Mouse (Mus musculus): ENCODE measurements around the gene Pou3f3.

The Pou3f3 gene

DNA sequence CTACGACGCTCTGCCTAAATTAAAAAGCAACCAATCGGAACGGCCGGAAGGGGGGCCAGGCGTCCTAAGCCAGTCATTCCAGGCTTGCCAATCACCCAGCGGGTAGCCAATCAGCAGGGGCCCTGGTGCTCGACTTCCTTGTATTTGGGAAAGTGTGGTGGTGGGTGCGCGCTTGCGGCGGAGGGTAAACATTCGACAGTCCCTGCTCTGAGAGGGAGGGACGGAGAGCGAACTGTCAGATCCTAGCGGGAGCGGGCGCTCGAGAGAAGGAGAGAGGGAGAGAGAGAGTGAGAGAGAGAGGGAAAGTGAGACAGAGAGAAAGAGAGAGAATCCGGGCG lies at the start of gene Pou3f3:
Gene Pou3f3, plus strand, starts transcription at position 191 of the 338 bp plus-strand sequence.
- DNase-seq (ENCODE audit: low read depth, low spot score), result peak; percentile 96

DNA sequence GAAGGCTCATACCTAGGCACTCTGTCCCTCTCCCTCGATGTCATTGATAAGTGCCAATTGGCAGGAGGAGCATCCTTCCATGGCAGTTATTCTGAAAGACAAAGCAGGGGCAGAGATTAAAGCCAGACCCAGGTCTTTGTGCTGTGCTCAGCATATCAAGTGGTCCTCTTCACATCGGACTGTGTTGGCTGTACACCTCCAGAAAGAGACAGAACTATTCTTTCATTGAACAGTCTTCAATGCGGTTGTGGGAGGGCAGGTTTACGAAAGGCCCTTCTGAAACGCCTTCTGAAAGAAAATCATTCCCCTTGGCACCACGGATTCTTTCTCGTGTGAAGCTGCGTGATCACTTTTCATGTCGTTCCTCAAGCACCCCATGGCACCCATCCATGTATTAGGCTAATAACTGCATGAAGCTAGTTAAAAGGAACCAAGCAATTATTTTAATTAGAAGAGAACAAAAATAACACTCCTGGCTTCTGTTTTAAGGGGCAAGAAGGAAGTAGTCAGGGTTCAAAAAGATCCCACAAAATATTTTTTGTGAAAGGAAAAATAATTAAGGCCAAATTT lies 47.1 kb upstream of the Pou3f3 start:
- DNase-seq (ENCODE audit: low read depth, low spot score), result no peak

GRCm38 (mm10) chr1:42651461-42651860 lies 44.1 kb upstream of the Pou3f3 start:
- no peak for DNase-seq (ENCODE audit: low read depth, low spot score)

GRCm38 (mm10) chr1:42667546-42667945 lies 28.0 kb upstream of the Pou3f3 start:
- no peak for DNase-seq (ENCODE audit: low read depth, low spot score)

- DNase-seq (ENCODE audit: low read depth, low spot score), result no peak
Observed at GRCm38 (mm10) chr1:42680673-42681072, 14.9 kb upstream of the Pou3f3 start.

GRCm38 (mm10) chr1:42681762-42682161 lies 13.8 kb upstream of the Pou3f3 start:
- DNase-seq (ENCODE audit: low read depth, low spot score), result no peak

- DNase-seq (ENCODE audit: low read depth, low spot score), result no peak
Observed at GRCm38 (mm10) chr1:42683861-42684260, 11.7 kb upstream of the Pou3f3 start.

- DNase-seq (ENCODE audit: low read depth, low spot score), result peak; percentile 26
Observed at GRCm38 (mm10) chr1:42684345-42684744, 11.2 kb upstream of the Pou3f3 start.

- DNase-seq (ENCODE audit: low read depth, low spot score), result peak; percentile 54
Observed at GRCm38 (mm10) chr1:42684783-42685182, 10.8 kb upstream of the Pou3f3 start.

- DNase-seq (ENCODE audit: low read depth, low spot score), result no peak
Observed at GRCm38 (mm10) chr1:42685321-42685960, 10.1 kb upstream of the Pou3f3 start.

- peak; percentile 58 for DNase-seq (ENCODE audit: low read depth, low spot score)
Observed at GRCm38 (mm10) chr1:42686194-42687131, 9.1 kb upstream of the Pou3f3 start.

GRCm38 (mm10) chr1:42687271-42687670 lies 8.3 kb upstream of the Pou3f3 start:
- no peak for DNase-seq (ENCODE audit: low read depth, low spot score)

GRCm38 (mm10) chr1:42687756-42688540 lies 7.6 kb upstream of the Pou3f3 start:
- no peak for DNase-seq (ENCODE audit: low read depth, low spot score)

DNA sequence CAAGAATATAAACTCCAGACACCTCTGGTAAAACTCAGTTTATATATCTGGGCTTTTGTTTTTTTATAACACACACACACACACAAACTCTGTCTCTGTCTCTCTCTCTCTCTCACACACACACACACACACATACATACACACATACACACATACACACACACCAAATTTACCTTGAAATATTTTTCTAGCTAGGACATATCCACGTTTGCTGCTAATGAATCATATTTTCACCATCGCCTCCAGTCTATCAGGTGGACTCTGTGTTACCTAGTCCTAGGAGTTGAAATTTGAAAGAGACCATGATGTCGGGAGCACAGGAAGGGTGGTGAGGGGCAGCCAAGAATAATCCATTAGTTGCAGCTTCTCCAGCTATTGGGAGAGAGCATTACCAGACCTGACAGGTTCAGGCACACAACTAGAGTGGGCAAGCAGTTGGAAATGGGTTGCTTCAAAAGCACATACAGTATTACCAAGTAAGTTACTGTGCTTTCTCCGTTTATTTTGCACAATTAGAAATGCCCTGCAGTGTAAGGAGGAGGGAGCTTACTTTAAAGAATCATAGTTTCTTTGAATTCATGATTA lies 6.9 kb upstream of the Pou3f3 start:
- DNase-seq (ENCODE audit: low read depth, low spot score), result no peak

- no peak for DNase-seq (ENCODE audit: low read depth, low spot score)
Observed at GRCm38 (mm10) chr1:42690024-42690575, 5.5 kb upstream of the Pou3f3 start.

- DNase-seq (ENCODE audit: low read depth, low spot score), result peak; percentile 72
Observed at GRCm38 (mm10) chr1:42691202-42692170, 4.1 kb upstream of the Pou3f3 start.

GRCm38 (mm10) chr1:42692221-42692620 lies 3.3 kb upstream of the Pou3f3 start:
- no peak for DNase-seq (ENCODE audit: low read depth, low spot score)

DNA sequence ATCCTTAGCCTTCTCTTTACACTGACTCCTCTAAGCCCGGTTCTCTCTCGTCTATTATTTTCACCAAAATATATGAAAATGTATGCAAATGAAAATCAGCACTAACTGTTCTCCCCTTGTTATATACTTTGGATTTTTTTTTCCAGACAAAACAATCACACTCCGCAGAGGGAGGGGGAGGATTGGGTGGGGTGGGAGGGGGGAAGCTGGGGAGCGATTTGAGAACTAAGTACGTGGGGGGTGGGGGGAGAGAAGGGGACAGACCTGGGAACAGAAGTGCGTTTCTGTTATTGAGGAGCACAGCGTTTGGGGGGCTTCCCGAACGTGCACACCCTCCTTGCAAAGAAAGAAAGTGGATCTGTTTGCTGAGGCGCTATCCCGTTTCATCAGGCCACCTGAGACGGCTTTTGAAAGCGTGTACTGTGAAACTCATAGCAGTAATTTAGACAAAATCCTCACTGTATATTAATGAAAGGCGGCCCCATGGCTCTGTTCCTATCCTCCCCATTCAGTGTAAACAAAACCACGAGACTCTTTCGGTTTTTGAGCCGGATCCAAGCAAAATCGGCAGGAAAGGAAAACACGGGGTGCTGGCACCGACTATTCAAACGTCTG lies 2.4 kb upstream of the Pou3f3 start:
- peak; percentile 12 for DNase-seq (ENCODE audit: low read depth, low spot score)

DNA sequence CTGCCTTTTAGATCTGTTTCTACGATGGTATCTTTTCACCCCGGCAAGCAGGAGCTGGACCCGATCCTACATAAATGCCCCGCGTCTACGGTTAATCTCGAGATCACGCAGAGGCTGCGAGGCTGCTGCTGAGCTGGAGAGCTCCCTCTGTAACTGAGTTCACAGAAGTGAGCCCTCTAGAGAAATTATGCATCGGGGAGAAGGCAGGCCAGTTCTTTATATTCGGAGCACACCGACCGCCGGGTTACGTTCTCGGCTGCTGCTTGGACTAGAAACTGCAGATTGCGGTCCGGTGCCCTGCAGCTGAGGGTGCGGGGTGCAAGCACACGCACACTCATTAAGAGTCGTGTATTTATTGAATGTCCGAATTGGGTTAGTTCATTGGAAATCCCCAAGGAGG lies 1.7 kb upstream of the Pou3f3 start:
- peak; percentile 53 for DNase-seq (ENCODE audit: low read depth, low spot score)

- DNase-seq (ENCODE audit: low read depth, low spot score), result no peak
Observed at GRCm38 (mm10) chr1:42694290-42694664, 1.3 kb upstream of the Pou3f3 start.
